Mouse (Mus musculus) thymus, adult 2 months (tissue): ENCODE data around the gene Gm20388.

Source experiments
- CTCF ChIP-seq: fragments of 200-500 bp; IDR thresholded peaks from 2 replicates; pipeline ENCODE4 v1.5.1; 2012; ENCODE audit warnings: mild to moderate bottlenecking, control low read depth, low read length, moderate library complexity, borderline replicate concordance; ENCODE audit not compliant: control insufficient read depth, poor library complexity, insufficient read depth; ENCODE audit errors: extremely low read depth
- POLR2A ChIP-seq: fragments of 200-500 bp; IDR thresholded peaks from 2 replicates; pipeline ENCODE4 v1.6.1; 2012; ENCODE audit warnings: mild to moderate bottlenecking, low read length, control low read depth, moderate library complexity; ENCODE audit not compliant: control insufficient read depth, poor library complexity, insufficient read depth; ENCODE audit errors: extremely low read depth

GRCm38 (mm10) chr8:122099711-122100220 is 2189.1 kb downstream of the Gm20388 start:
- TF ChIP-seq POLR2A: no peak
- TF ChIP-seq CTCF: no peak
